Mouse (Mus musculus) heart, adult 18-20 months (tissue): ENCODE results near the gene Mdh2. TPM values are rescaled to one million over a fixed set of nuclear protein-coding genes. Genes with fewer than 3 reads are reported as not detected.

ENCODE experiments used
- DNase-seq, 2 experiments: peaks; one replicate each; pipeline ENCODE4 v3.0.0; 2021 to 2022; ENCODE audit warnings: mixed read lengths in 1 of 2
- long read RNA-seq, 2 experiments: library from polyadenylated mRNA; stranded (forward); transcript quantifications; one replicate each; pipeline ENCODE4 v2.0.0; 2021
- total RNA-seq, 2 experiments: library from RNA; stranded (reverse); gene quantifications; 2 replicates each; pipeline ENCODE4 v1.2.3; 2021

Mdh2 gene
- total RNA-seq: 1,000 to 10,000 TPM; 1,865 to 1,976 TPM
- long read RNA-seq, experiment 1, transcript Mdh2-201 (9 exons, 1,456 nt): major isoform, 1,797 of 1,931 reads
- long read RNA-seq, experiment 1, partial matches to known transcripts: 118 of 1,931 reads
- long read RNA-seq, experiment 1, other reads (novel, unspliced or antisense): 16 of 1,931 reads
- long read RNA-seq, experiment 2, transcript Mdh2-201 (9 exons, 1,456 nt): major isoform, 916 of 992 reads
- long read RNA-seq, experiment 2, partial matches to known transcripts: 66 of 992 reads
- long read RNA-seq, experiment 2, other reads (novel, unspliced or antisense): 10 of 992 reads

- DNase-seq: peak; percentile 99 to 100
These were observed at the start of gene Mdh2 for GRCm38 (mm10) chr5:135778471-135779445. TSS of gene Mdh2 (plus strand) at chr5:135778480.

DNA sequence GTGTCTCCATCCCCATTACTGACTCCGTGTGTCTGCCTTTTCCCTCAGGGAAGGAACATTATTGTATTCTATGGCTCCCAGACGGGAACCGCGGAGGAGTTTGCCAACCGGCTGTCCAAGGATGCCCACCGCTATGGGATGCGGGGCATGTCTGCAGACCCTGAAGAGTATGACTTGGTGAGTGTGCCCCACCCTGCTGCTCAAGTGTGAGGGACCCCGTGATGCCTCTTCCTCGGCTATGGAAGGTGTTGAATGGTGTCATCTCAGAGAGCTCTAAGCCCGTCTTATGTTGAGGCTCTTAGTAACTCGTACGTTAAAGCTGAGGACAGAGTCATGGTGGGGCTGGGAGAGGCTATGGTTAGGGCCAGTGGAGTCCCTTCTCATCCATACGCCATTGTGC is 48.9 kb upstream of the Mdh2 start:
- DNase-seq: no peak

GRCm38 (mm10) chr5:135730278-135730677 is 48.0 kb upstream of the Mdh2 start:
- DNase-seq: no peak

DNA sequence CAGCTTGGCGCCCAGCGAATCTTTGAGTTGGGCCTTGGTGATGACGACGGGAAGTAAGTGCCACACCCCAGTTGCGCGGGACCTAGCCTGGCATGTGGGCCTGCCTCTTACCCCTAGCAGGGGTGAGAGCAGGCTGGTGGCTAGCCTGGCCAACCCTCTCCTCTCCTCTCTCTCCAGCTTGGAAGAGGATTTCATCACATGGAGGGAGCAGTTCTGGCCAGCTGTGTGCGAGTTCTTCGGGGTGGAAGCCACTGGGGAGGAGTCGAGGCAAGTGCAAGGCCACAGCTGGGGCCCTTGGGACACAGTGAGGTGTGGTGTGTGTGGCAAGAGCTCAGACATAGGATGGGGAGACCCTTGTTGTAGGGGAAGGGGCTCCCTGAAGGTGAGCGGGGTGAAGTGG is 47.4 kb upstream of the Mdh2 start:
- peak in 1 of 2 experiments; percentile 4 for DNase-seq

GRCm38 (mm10) chr5:135731322-135731721 is 47.0 kb upstream of the Mdh2 start:
- DNase-seq: peak in 1 of 2 experiments; percentile 4

DNA sequence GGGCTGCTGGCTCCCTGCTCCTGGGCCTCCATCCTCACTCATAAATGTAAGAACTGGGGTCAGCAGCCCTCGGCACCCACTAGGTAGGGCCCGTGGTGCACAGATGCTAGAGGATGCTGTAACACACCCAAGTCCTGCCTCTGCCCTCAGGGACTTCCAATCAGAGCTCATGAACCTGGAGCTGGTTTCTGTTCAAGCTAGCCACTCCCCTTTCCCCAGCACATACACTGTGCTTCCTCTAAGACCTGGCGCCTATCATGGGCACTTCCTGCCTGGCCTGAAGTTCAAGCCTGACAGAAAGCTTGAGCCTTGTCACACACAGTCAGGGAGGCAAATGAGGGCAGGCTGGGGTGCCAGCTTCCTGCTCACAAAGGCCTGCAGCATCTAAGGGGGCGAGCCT is 45.2 kb upstream of the Mdh2 start:
- DNase-seq: no peak

- DNase-seq: peak in 1 of 2 experiments; percentile 9
These were observed 44.1 kb upstream of the Mdh2 start for GRCm38 (mm10) chr5:135734057-135734680.

- DNase-seq: no peak
These were observed 42.5 kb upstream of the Mdh2 start for GRCm38 (mm10) chr5:135735741-135736140.

GRCm38 (mm10) chr5:135736544-135736943 is 41.7 kb upstream of the Mdh2 start:
- no peak for DNase-seq

GRCm38 (mm10) chr5:135737154-135737553 is 41.1 kb upstream of the Mdh2 start:
- DNase-seq: no peak

- DNase-seq: no peak
These were observed 40.0 kb upstream of the Mdh2 start for GRCm38 (mm10) chr5:135738266-135738665.

DNA sequence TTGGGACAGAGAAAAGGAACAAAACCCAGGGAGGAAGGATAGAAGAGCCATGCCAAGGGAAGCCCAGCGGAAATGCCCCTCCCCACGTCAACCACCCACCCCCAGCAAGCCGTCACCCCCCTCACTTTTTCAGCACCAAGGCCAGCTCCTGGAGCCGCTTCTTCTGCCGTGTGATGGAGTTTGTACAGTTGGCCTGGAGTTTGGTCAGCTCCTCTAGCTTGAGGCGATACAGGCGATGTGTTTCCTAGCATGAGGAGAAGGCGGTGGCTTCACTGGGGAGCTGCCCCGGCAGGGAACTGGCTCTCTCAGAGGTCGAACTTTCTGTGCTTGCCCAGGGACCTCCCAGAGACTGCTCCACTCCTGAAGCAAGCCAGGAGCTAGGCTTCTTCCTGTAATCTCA is 36.1 kb upstream of the Mdh2 start:
- DNase-seq: no peak

DNA sequence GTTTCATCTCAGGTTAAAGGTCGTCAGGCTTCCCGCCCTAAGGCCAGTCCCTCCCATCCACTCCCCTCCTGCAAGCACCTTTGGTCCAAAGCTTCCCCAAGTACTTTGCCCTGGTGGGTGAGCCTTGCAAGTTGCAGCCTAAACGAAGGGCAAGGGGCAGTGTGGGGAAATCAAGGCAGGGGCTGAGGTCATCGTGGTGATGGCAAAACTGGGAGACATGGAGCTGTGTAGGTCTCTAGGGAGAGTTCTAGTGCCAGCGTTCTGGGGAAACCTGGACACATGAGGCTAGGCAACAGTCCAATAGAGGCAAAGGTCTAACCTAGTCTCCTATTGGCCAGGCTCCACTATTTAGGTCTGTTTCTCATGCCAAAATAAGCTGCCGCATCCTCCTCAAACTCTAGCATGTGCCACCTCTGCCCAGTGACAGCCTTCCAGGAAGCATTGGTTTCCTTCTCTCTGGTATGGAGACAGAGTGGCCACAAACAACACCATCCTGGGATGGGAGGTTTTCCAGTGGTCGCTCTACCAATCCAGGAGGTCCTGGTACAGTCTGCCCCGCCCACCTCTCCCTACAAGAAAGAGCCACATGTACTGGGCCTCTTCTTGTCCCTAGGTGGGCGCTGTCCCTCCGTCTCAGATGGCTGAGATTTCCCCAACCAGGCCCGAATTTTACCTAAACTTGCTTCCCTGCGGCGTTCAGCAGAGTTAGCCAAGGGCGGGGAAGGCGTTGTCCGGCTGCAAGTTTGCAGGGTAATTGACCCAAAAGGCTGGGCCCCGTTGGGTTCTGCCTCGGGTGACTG is 35.1 kb upstream of the Mdh2 start:
- no peak for DNase-seq

DNA sequence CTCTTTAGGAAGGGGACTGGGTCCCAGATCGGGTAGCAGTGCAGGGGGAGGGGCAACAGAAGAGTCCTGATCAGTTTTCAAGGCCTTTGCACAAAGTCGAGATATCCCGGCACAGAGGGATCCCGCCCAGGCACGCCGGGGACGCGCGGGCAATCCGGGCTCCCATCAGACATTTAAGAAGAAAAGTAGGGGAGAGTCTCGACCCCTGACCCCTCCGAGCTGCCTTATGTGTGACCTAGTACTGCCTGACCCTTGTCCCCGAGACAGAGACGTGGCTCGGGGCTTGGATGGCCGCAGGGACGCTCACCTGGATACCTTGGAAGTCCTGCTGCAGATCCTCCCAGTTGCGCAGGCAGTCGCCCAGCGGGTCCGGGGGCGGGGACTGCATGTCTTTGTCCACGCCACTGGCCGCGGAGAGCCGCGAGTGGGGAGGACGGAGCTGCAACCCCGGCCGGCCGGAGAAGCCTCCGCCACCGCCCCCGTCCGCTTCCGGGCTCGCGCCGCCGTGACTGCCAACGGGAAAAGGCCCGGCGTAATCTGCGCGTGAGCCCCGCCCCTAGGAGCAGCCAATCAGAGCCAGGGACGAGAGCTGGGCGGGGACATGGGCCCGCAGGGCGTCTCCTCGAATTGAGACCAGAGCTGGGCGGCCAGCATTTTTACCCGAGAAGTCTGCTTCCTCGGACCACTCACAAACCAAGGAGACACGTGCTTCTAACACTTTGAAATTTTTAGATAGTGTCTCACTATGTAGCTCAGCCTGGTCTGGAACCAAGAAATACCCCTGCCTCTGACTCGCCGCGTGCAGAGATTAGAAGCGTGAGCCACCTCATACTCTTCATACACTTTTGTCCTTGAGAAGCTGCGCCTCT is 34.3 kb upstream of the Mdh2 start, which contains the start of gene Tmem120a:
Tmem120a (minus strand) TSS at position 708 of the 869 bp plus-strand sequence.
- DNase-seq: peak; percentile 98 to 99

- no peak for DNase-seq
These were observed 33.5 kb upstream of the Mdh2 start for GRCm38 (mm10) chr5:135744742-135745141.

DNA sequence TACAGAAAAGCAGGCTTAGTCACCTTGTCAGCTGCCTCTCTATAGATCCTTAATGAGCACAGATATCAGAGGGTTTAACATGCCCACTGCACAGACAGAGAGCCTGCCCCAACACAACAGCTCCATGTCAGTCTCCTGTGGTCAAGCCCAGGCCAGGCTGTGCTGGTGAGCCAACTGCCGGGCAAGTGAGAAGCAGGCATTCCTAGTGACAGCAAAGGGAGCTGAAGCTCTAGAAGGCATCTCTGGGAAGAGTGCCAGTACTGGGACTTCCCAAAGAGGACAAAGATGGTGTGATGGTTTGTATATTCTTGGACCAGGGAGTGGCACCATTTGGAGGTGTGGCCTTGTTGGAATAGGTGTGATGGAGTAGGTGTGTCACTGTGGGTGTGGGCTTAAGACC is 27.2 kb upstream of the Mdh2 start:
- no peak for DNase-seq

DNA sequence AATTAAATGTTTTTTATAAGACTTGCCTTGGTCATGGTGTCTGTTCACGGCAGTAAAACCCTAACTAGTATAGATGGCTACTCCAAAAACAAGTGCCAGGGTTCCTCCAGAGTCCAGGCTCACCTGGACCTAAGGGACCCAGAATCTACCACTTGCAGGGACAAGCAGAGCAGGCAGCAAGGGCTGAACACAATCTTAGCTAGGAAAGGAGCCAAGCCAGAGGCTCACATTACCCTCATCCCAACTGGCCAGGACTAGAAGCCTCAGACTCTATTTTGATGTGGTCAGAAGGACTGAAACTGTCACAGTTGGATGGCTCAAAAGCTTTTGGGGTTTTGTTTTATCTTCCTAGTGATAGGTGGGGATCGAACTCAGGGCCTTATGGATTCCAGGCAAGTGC is 26.7 kb upstream of the Mdh2 start:
- no peak for DNase-seq

DNA sequence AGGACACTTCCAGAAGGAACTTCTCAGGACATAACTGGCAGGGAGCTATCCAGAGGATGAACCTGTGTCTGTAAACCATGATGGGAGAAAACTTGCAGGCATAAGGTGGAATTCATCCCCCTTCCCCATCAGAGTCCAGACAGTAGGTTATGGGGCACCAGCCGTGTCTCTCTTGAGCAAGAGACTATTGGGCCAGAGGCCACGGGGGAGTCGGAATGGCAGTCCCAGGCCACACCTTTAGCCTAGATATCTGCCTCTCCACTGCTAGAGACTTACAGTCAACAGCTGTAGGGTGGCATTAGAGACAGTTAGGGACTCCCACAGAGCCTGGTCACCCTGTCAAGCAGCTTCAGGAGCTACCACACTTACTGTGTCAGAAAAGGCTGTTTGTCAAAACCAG is 16.4 kb upstream of the Mdh2 start:
- no peak for DNase-seq

GRCm38 (mm10) chr5:135763526-135763925 is 14.8 kb upstream of the Mdh2 start:
- DNase-seq: peak; percentile 60 to 89

- no peak for DNase-seq
These were observed 13.3 kb upstream of the Mdh2 start for GRCm38 (mm10) chr5:135764971-135765370.

DNA sequence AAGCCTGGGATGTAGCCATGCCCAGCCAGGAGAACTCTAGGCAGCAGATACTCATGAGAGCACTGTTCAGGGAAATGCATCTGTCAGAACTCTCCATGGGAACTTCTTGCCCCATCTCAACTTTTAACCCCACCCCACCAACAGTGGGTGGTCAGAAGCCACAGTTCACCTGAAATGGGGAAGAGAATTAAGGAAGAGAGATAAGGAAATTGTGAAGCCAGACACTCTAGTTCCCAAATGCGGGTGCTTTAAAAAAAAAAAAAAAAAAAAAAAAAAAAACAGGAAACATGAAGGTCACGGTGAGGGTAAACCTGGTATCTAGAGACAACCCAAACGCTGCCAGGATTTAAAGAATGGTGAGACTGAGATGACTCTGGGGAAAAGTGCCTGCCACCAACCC is 5.8 kb upstream of the Mdh2 start:
- DNase-seq: no peak
